Mouse (Mus musculus) lung, adult 2 months (tissue): ENCODE results near the gene Col4a2.

ENCODE experiments used
- CTCF ChIP-seq: fragments of 200-500 bp; IDR thresholded peaks from 2 replicates; pipeline ENCODE4 v1.5.1; 2011; ENCODE audit warnings: mild to moderate bottlenecking, low read length, control low read depth; ENCODE audit not compliant: insufficient read depth
- POLR2A ChIP-seq: fragments of 200-500 bp; IDR thresholded peaks from 2 replicates; pipeline ENCODE4 v1.6.1; 2011; ENCODE audit warnings: low read depth, mild to moderate bottlenecking, control low read depth, low read length, borderline replicate concordance; ENCODE audit errors: extremely low read depth

DNA sequence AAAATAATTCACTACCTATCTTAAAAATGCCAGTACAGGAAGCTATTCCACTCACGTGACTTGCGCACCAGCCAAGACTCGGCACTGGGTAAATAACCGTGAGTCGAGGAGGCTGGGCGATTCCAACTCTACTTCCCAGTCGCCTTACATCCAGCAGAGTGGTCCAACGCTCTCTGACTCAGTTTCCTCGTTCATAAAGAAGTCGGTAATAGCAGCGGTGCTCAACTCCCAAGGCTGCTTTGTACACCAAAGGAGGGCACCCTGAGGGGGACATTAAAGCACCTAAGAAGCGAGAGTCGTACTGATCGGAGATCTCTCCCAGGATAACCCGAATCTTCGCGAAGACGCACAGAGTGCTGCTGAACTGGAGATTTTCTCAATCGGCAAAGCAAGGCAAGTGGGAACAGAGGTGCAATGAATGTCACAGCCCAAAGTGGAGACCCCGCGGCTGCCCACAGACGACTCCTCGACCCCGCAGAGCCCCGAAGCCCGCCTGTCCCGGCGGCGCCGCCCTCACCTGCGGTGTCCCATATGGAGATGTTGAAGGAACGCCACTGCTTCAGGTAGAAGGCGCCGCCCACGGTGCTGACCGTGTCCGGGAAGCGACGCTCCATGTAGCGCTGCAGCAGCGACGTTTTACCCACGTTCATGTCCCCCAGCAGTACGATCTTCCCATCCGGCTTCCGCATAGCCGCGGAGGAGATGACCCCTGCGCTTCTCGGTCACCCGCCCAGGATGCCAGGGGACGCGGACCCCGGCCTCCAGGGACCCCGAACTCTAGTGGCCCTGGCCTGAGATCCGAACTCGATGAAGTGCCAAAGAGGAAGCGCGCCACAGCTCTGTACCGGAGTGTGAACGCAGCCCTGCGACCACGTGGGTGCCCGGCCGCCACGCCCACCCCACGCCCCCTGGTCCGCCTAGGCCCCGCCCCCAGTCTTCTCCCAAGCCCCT is 165.5 kb downstream of the Col4a2 start, which contains the start of gene Rab20:
- TF ChIP-seq CTCF: no peak
- TF ChIP-seq POLR2A: peak; percentile 60; the same call in 1 of the 2 replicates
